Mouse (Mus musculus): ENCODE data around the gene Arrdc4.

GRCm38 (mm10) chr7:68692731-68693130 lies 56.3 kb downstream of the Arrdc4 start:
- no peak for TF ChIP-seq CTCF (IDR thresholded peaks at IDR 0.05; ENCODE audit: extremely low read depth, insufficient read depth, low read length)
- no peak for TF ChIP-seq POLR2A (IDR thresholded peaks at IDR 0.05; ENCODE audit: extremely low read depth, insufficient read depth, low read length)

Measured in cortical plate, adult 2 months (tissue).